Mouse (Mus musculus) urinary bladder, adult 18-20 months (tissue): ENCODE data around the gene St3gal3.

ENCODE experiments used
- DNase-seq, 2 experiments: peaks; one replicate each; pipeline ENCODE4 v3.0.0; 2022; ENCODE audit warnings: low spot score in 2 of 2, mixed read lengths in 2 of 2

Gene St3gal3

DNA sequence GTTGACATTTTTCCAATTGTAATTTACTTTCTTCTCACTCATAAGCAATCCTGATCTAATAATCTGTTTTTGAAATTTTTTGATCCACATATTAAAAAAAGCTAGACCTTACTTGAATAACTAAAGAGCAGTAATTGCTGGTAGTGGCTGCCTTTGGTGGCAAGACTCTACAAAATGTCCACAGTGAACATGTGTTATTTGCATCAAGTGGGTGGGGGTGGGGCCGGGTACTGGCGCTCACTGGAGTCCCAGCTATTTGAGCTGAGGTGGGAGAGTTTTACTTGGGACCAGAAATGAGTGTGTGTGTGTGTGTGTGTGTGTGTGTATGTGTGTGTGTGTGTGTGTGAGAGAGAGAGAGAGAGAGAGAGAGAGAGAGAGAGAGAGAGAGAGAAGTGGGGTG lies 77.6 kb downstream of the St3gal3 start:
- DNase-seq, result no peak

DNA sequence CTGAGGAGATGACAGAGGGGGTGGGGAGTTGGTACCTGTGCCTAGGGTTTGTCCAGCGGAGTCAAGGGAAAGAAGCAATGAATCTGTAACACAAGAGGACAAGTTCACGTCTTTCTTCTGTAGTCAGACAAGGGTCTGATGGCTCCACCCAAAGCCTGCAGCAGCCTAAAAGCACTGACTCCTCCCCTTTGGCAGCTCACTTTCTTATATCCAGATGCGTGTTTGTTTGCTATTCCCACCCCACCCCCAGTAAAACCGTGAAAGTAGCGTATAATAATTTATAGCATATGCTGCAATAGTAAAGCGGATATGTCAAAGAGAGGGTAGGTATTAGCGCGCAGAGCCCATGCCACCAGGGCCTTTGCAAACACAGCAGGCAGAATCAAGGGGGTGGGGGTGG lies 80.1 kb downstream of the St3gal3 start:
- no peak for DNase-seq

DNA sequence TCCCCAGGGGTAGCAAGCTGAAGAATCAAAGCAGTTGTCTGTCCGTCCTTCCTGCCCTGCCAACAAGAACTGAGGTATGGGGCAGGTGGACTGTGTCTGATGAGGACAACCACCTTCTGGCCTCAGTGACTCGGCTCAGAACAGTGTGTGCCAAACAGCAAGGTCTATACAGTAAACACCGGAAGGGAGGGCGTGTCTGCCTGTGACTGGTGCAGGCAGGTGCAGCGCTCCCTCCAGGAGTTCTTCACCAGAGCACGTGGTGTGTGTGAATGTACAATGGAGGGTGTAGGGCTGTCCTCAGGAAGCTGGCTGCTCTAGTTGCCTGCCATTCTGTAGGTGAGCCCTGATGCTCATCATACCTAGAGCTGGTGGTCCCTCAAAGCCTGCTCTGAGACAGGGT lies 80.8 kb downstream of the St3gal3 start:
- DNase-seq, result no peak

DNA sequence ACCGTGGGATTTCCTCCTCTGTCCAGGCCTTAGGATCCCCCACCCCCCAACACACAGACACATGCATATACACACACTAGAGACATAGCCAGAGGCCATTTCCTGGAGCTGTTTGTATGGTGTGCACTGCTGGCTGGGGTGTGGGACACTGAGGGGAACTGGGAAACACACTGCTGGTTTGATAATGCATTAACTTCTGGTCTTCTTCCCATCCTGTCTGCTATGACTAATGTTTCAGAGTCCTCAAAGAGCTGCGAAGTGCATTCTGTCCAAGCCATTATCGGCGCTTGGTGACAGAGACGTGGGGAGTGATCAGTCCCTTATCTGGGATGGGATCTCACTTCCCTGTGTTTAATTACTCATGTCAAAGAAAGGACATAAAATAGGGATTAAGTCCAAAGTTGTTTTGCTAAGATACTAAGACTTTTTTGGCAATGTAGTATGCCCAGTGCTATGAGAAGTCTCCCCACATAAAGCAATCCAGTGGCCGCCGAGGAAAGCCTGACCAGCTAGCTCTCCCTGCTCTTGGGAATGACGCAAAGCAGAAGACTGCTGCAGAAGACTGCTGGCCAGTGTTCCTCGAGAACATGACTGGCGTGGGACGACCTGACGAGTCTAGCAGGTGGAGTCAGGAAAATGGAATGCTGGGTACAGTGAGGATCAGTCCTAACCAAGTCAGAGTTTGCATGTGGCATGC lies 85.0 kb downstream of the St3gal3 start:
- no peak for DNase-seq

DNA sequence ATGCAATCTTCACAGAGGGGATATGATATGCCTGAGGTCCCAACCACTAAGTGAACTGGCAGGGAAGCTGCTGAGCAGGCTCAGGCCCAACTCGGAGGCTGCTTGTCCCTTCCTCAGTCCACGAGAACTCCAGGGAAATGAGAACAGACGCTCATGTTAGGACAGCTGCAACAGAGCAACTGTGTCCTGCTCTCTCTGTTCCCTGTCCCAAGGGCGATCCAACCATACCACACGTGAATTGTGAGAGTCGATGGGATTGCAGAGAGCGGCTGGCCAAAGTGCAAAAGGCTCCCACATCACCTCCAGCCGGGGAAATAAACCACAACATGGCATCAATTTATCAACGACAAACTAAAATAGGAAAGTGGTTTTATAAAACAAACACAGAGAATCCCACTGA lies 90.2 kb downstream of the St3gal3 start:
- no peak for DNase-seq

DNA sequence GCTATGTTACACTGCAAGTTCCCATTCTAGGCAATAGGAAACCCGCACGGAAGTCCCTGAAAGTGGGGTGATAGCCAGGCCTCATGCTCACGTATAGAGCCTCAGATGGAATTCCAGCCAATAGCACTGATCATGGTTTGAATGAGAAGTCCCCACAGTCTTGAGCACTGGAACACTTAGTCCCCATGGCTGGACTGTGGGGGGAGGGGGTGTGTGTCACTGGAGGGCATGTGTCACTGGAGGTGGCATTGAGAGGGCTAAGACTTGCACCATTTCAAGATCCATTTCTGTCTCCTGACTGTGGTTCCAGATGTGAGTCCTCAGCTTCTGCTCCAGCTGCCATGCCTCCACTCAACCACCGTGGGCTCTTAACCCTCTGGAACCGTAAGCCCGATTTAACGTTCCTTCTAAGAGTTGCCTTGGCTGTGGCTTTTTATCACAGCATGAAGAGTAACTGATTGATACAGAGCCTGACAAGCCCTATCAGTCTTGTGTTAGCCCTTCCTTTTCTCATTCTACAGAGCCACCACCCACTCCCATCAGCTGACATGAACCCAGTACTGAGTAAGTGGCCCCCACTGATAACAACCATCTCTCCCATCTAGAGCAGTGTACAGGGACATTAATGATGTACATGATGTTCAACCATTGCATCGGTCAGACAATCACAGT lies 91.2 kb downstream of the St3gal3 start:
- DNase-seq, result no peak

DNA sequence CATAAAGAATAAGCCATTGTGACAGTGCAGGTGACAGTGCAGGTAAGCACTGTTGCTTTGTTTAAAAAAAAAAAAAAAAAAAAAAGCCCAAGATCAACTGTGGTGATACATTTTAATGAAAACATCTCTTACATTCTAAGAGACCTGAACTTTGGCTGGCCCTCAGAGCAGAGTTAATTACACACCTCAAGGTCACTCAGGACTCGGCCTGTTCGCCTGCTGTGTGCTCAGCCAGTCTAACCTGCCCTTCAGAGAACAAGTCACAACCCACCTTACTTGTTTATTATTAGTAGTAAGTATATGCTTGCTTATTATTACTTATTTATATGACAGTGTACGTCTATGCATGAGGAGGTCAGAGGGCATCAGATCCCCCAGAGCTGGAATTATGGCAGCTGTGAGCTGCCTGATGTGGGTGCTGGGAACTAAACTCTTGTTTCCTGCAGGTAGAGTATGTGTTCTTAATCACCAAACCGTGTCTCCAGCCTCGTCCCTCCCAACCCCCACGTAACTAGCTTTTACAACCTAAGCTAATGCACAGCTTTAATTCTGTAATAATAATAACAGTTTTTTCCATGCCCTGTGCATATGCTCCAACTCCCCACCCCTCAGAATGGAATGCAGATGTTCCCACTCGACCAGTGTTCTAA lies 91.9 kb downstream of the St3gal3 start:
- DNase-seq, result no peak

DNA sequence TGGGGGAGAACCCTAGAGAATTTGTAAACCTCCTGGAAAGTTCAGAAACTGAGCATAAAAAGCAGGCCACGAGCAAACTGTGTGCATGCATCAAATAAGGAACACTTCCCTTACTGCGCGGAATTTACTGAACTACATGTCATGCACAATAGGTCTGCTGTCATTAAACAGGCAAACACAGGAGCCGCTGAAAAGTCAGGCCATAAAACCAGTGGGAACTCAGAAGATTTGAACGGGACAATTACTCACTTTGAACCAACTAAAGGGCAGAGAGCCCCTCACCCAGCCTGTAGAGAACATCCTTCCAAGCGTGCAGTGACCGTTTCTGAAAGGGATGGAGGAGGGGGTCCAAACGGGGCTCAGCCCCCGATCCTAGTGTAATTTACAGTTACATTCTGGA lies 93.6 kb downstream of the St3gal3 start:
- no peak for DNase-seq

DNA sequence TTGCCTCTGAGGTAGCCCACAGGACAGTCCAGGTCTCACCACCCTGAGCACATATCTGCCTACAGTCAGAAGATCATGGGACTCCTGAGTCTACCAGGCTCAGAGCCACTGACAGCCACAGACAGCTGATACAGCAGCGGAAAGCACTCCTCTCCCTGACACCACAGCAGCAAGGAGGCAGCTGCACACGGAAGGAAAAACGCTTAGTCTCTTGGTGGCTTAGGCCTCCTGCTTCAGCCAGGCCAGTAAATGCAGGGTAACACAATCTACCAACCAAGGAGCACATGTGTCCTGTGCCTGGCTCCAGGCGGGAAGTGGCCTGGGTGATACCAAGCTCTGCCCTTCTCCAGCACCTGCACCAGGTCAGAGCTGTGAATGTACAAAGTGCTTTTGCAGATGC lies 94.1 kb downstream of the St3gal3 start:
- no peak for DNase-seq

DNA sequence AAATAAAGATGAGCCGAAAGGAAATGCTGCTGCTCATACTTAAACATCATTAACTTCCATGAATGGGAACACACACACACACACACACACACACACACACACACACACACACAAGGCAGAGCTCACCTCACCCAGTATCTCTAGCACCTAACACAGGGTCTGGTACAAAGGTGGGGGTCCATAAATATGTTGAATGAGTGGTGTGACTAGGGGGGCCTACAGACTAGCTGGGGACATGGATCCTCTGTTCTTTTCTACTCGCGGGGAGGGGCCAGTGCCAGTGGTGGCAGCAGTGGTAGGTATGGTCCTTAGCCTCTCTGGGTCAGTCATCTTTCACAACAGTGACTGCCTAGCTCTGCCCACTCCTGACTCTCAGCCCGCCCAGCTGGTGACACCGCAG lies 94.8 kb downstream of the St3gal3 start:
- DNase-seq, result no peak

DNA sequence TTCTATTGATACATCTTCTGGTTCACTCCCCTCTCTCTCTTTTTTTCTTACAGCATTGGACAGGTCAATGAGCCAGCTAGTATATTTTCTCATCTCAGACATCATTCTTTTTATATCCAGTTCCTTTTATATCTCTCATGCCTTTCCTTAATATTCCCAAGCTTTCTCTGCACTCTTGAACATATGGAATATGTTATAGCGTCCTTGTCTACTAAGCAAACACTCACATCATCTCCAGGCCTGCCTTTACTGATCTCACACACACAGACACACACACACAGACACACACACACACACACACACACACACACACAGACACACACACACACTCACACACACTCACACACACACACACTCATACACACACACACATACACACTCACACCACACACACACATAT lies 96.7 kb downstream of the St3gal3 start:
- no peak for DNase-seq

DNA sequence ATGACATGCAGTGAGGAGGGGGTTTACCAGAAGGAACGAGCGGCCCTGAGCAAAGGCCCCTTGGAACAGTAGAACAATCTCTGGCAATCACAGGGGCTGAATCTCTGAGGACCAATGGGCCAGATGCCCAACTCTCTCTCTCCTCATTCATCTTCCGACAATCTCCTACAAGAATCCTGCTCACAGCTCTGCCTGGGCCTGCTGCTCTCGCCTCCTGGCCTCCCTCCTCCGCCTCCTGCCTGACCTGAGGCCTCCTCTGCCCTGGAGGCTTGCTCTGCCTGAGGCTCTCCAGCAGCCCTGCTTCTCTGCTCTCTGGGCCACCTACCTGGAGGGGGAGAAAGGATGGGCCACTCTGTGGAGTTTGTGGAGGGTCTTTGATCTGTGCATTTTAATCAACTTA lies 97.3 kb downstream of the St3gal3 start:
- no peak for DNase-seq

DNA sequence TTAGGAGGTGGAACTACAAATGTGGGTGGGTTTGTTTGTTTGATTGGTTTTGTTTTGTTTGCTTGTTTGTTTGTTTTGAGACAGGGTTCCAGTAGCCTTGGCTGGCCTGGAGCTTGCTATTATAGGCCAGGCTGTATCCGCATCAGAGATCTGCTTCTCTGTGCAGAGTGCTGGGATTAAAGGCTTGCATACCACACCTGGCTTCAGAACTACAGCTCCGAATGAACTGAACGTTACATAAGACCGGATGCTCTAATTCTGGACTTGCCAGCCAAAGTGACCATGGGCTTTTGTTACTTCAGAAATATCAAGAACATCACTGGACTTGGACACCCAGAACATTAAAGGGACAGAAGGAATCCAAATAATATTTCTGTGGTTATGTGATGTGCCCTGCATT lies 98.2 kb downstream of the St3gal3 start:
- no peak for DNase-seq

DNA sequence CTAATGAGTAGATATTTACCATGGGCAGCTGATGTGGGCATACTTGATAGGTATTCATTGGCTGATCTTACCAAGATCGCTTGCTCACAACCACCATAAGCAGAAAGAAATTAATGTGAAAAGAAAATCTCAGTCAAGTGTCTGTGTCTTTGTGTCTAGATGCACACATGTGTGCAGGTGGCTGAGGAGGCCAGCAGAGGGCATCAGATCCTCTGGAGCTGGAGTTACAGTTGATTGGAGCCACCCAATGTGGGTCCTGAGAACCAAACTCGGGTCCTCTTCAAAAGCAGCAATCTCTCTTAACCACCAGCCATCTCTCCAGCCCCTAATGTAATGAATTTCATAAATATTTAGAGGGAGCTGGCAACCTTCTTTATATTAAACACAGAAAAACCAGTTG lies 99.6 kb downstream of the St3gal3 start:
- no peak for DNase-seq

DNA sequence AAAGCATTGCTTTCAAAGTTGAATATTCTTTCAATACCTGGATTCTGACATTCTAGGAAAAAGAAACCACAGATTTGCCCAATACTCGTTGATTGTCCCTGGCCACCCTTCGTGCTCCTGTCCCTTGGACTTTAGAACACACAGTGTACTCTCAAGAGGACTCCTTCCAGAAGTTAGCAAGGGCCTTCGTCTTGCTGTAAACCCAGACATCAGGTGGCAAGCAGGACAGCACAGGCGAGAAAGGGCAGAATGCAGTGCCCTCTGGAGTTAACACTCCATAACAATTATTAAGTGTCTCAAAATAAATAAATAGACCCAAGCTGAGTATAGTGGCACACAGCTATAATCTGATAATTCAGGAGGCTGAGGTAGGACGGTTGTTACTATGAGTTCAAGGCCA lies 101.7 kb downstream of the St3gal3 start:
- no peak for DNase-seq

DNA sequence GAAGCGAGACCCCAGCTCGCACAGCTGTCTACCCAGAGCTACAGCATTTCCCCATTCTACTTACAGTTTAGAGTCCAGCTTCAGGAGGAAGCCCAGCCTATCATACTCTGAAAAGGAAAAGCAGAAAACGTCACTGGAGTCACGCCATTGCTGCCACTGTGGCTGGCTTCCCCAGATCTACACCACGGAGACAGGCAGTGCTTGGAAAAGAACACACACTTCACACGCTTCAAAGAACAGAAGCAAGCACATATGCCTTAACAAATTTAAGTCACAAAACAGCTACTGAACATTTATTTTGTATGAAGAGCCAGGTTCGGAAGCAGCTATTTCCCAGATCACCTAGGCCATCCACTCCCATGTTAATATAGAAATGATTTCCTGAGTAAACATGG lies 102.9 kb downstream of the St3gal3 start:
- no peak for DNase-seq

DNA sequence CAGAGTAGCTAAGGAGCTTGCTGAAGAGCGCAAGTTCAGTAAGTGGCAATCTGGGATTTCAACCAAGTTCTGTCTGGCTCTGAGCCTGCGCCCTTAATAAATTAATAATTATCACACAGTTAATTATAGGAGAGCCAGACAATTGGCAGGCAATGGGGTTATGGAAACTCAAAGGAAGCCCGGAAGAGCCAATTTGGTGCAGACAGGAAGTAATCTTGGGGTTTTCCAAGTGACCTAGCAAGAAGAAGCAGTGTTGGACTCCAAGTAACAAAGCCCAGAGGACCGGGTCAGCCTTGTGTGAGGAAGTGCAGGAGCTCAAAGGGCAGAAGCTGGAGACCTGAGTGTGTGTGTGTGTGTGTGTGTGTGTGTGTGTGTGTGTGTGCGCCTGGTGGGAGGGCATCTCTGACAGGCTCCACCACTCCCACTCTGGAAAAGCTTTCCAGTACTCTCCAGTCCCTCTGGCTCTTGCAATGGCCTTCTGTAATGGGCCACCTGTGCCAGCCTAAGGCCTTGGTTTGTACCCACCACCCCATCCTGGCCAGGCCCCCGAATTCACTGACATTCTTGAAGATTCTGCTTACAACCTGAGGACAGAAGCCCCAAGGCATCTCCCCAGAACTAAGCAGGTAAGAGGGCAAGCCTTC lies 103.5 kb downstream of the St3gal3 start:
- no peak for DNase-seq

DNA sequence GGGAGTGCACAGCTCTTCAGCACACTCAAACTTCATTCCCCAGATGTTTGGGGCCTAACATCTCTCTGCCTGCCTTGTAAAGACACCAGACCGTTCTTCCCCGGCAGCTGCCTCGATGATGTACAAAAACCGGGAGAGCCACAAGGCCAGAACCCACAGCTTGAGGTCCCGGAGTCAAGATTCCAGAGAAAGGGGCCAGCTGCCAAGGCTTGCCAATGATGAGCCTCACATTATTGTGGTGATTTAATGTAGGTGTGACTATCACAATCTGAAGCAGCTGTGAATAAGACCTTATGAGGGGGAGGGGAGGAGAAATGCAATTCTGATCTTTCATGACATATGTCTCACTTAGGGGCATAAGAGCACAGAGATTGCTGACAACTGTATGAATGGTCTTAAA lies 104.4 kb downstream of the St3gal3 start:
- no peak for DNase-seq

DNA sequence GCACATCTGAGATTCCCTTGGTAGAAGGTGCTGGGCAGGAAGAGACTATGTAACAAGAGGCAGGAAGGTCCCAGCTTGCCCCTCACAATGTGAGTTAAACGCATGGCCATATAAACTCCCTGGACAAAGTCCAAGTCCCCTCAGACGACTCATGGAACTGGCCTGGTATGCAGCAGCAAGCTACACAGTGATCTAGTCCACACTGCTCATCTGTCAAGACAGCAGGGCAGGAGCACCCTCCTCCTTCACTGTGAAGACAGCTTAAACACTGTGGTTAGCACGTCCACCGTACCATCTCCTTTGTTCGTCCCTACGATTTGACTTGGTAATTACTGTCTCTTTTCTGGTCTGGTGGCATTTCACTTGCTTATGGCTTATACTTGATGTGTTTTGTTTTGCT lies 104.8 kb downstream of the St3gal3 start:
- DNase-seq, result no peak

DNA sequence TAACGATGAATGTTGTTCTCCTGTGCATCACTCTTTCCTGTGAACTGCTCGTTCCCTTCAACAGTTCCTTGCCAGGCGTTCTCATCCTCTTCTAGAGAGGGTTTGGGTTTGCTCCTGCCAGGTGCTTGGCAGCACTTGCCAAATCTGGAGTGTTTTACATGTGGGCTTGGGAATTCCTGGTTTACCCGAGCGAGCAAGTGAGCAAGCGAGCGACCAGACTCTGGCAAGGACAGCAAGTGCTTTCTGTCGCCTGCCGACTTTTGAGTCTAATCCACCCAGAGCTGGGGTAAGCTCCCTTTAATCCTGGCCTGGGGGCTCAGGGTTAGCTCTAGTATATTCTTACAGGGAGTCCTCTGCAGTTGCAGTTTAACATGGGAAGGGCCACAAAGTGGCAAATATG lies 105.7 kb downstream of the St3gal3 start:
- DNase-seq, result no peak

DNA sequence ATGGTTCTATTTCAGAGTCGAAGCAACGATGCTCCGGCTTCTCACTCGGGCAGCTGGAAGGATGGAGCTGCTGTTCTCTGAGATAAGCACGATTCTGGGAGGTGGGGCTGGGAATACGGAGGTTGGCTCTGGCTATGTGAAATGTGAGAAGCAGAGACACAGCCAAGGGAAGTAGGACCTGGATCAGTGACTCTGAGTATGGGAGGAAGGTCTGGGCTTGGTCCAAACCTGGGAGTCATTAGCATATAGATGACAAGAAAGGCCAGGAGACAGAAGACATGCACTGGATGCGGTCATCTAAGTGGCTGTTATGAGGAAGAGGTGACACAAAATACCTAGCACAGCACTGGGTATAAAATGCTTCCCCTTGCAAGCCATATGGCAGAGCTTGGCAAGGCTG lies 108.8 kb downstream of the St3gal3 start:
- no peak for DNase-seq

DNA sequence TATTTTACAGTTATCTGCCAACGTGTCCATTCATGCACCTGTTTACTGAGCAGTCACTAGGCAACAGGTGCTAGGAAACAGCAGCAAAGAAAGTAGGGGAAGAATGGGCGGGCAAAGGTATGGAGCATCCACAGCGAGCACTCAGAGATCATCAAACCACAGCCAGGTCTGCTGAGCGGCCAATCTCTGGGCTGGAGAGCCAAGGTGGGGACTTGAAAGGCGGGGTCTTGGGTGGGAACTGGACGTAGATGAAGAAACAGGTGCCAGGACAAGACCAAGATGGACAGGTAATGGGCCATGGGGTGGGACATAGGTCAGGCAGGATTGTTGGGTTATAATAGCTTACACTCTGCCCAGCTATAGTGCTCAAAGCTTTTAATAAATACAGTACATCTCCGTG lies 109.3 kb downstream of the St3gal3 start:
- DNase-seq, result no peak

DNA sequence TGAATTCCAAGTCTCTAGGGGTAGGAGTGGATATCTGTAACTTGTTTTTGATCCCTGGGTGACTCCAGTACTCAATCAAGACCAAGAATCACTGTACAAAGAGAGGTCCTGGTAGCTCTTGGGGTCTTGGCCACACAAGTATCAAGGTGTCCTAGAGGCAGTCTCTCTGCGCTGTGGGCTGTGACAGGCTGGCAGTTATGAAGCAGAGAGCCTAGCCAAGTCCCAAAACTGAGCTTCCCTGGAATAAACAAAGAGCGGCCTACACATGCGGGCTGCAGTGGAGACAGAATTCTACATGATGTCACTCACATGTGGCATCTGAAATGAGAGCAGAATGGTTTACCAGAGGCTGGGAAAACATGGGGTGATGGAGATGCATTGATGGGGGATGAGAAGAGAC lies 111.9 kb downstream of the St3gal3 start:
- no peak for DNase-seq
